30 mouse cellular contexts compared by ENCODE assay signal in genomic region chr1:177753496-177753895, GRCm38 (mm10). TPM values are rescaled to one million over a fixed set of nuclear protein-coding genes. Genes with fewer than 3 reads are reported as not detected.
DNase-seq lines count a peak whose midpoint lies in the region; ATAC-seq and TF ChIP-seq lines count a peak whose summit lies in the region.
"Had no signal": no experiment of that assay in that cellular context is flagged by ENCODE, and none has a peak within 500 bp of the region (broad histone marks: within the 10 kb centered on the region; RNA-seq: fewer than 3 reads in every experiment).

No protein-coding gene starts in this region.

- H3K27me3 ChIP-seq in midbrain, embryonic 11.5 days (ENCODE audit: control insufficient read depth, insufficient read depth, low read length): no peaks in the 10 kb centered on the region
- no peaks in the 10 kb centered on the region for H3K27me3 ChIP-seq in midbrain, embryonic 15.5 days (replicated peaks)
- H3K27me3 ChIP-seq in forebrain, embryonic 13.5 days: no peaks in the 10 kb centered on the region
- H3K27me3 ChIP-seq in intestine, postnatal 0 days (replicated peaks; ENCODE audit: control insufficient read depth, insufficient read depth, low read length): no peaks in the 10 kb centered on the region
- H3K27me3 ChIP-seq: CH12.LX; embryonic facial prominence, embryonic 13.5 days; embryonic facial prominence, embryonic 15.5 days; forebrain, embryonic 12.5 days; forebrain, embryonic 15.5 days had no signal

- no peak overlapping the region for H3K9ac ChIP-seq in midbrain, embryonic 11.5 days (ENCODE audit: low read length)
- no peak overlapping the region for H3K9ac ChIP-seq in midbrain, embryonic 15.5 days
- no peak overlapping the region for H3K9ac ChIP-seq in ES-E14 (ENCODE audit: insufficient read depth, low read depth, low read length, poor library complexity, severe bottlenecking)
- no peak overlapping the region for H3K9ac ChIP-seq in forebrain, embryonic 13.5 days
- no peak overlapping the region for H3K9ac ChIP-seq in intestine, postnatal 0 days (ENCODE audit: low read depth, low read length)
- H3K9ac ChIP-seq: embryonic facial prominence, embryonic 13.5 days; embryonic facial prominence, embryonic 15.5 days; forebrain, embryonic 12.5 days; forebrain, embryonic 15.5 days; forebrain, postnatal 0 days had no signal

- in situ Hi-C loops in ES-E14 (cut with MboI; ENCODE audit: low sequenced_read_pairs in 2 of 2, unreplicated experiment in 2 of 2): no loop called here

- H3K27ac ChIP-seq in midbrain, embryonic 11.5 days (ENCODE audit: low read depth, low read length): no peak overlapping the region
- H3K27ac ChIP-seq in midbrain, embryonic 15.5 days: no peak overlapping the region
- H3K27ac ChIP-seq in ES-E14 (ENCODE audit: insufficient read depth, low read depth, low read length, poor library complexity, severe bottlenecking): no peak overlapping the region
- H3K27ac ChIP-seq in forebrain, embryonic 13.5 days: no peak overlapping the region
- no peak overlapping the region for H3K27ac ChIP-seq in intestine, postnatal 0 days (ENCODE audit: low read depth, low read length)
- H3K27ac ChIP-seq: embryonic facial prominence, embryonic 13.5 days; embryonic facial prominence, embryonic 15.5 days; forebrain, embryonic 10.5 days; forebrain, embryonic 12.5 days; forebrain, embryonic 15.5 days had no signal

- ATAC-seq in midbrain, embryonic 11.5 days (ENCODE audit: low FRiP score): no peak
- ATAC-seq in midbrain, embryonic 15.5 days (replicated peaks): no peak
- ATAC-seq in forebrain, embryonic 13.5 days: no peak
- ATAC-seq in intestine, postnatal 0 days: no peak
- ATAC-seq: CD4-positive, CD25-positive, alpha-beta regulatory T cell, adult 4 months; forebrain, embryonic 15.5 days; forebrain, postnatal 0 days had no signal

- DNase-seq in midbrain, embryonic 11.5 days (ENCODE audit: low spot score, missing footprints): peak; percentile 75
- DNase-seq in ES-E14 (ENCODE audit: low read depth, low spot score) (peak; percentile 37), ZHBTc4 (ENCODE audit: low read depth, low spot score) (peak; percentile 81)
- DNase-seq: adrenal gland, adult 2 months; adrenal gland, postnatal 10 days; adrenal gland, postnatal 25 days; B cell, adult 2 months; cerebellum, adult 11 months; cerebellum, adult 18-20 months; cerebellum, adult 8-10 months; cerebellum, adult 9-11 months; cerebellum, postnatal 14 days; cerebellum, postnatal 36 days; forebrain, postnatal 0 days had no signal

- no peak overlapping the region for H3K4me2 ChIP-seq in midbrain, embryonic 11.5 days
- H3K4me2 ChIP-seq in midbrain, embryonic 15.5 days: no peak overlapping the region
- no peak overlapping the region for H3K4me2 ChIP-seq in forebrain, embryonic 13.5 days
- no peak overlapping the region for H3K4me2 ChIP-seq in intestine, postnatal 0 days (replicated peaks; ENCODE audit: low read depth)
- H3K4me2 ChIP-seq: embryonic facial prominence, embryonic 13.5 days; embryonic facial prominence, embryonic 15.5 days; forebrain, embryonic 12.5 days; forebrain, embryonic 15.5 days had no signal

- H3K9me3 ChIP-seq in midbrain, embryonic 11.5 days (ENCODE audit: control insufficient read depth, low read length): peaks cover 3% of the 10 kb centered on the region
- peaks cover 8% of the 10 kb centered on the region; the same call in 1 of the 2 replicates for H3K9me3 ChIP-seq in midbrain, embryonic 15.5 days
- peaks cover 7% of the 10 kb centered on the region for H3K9me3 ChIP-seq in ES-E14 (ENCODE audit: control insufficient read depth, insufficient read depth, low read depth, low read length)
- H3K9me3 ChIP-seq in forebrain, embryonic 13.5 days (replicated peaks): peaks cover 24% of the 10 kb centered on the region
- H3K9me3 ChIP-seq in intestine, postnatal 0 days (ENCODE audit: control insufficient read depth): peaks cover 20% of the 10 kb centered on the region

- no peak overlapping the region for H3K4me3 ChIP-seq in midbrain, embryonic 11.5 days (ENCODE audit: low read depth, low read length)
- H3K4me3 ChIP-seq in midbrain, embryonic 15.5 days: no peak overlapping the region
- H3K4me3 ChIP-seq in ES-E14 (ENCODE audit: insufficient read depth in 1 of 2, low read depth in 1 of 2, low read length in 2 of 2, poor library complexity in 1 of 2, severe bottlenecking in 1 of 2): no peak overlapping the region
- H3K4me3 ChIP-seq in forebrain, embryonic 13.5 days: no peak overlapping the region
- no peak overlapping the region for H3K4me3 ChIP-seq in intestine, postnatal 0 days (ENCODE audit: low read depth, low read length)
- H3K4me3 ChIP-seq: embryonic facial prominence, embryonic 13.5 days; embryonic facial prominence, embryonic 15.5 days; erythroblast, embryonic 14.5 days; forebrain, embryonic 10.5 days; forebrain, embryonic 12.5 days; forebrain, embryonic 15.5 days had no signal

- no peaks in the 10 kb centered on the region for H3K4me1 ChIP-seq in midbrain, embryonic 11.5 days (ENCODE audit: control insufficient read depth, insufficient read depth, low read length)
- H3K4me1 ChIP-seq in midbrain, embryonic 15.5 days: no peaks in the 10 kb centered on the region
- H3K4me1 ChIP-seq in ES-E14 (ENCODE audit: control insufficient read depth in 2 of 2, insufficient read depth in 2 of 2, low read length in 2 of 2, poor library complexity in 1 of 2): no peaks in the 10 kb centered on the region; a peak in 1 of 4 replicates
- H3K4me1 ChIP-seq in forebrain, embryonic 13.5 days: no peaks in the 10 kb centered on the region
- H3K4me1 ChIP-seq in intestine, postnatal 0 days (replicated peaks; ENCODE audit: control insufficient read depth, insufficient read depth, low read length): no peaks in the 10 kb centered on the region
- H3K4me1 ChIP-seq: embryonic facial prominence, embryonic 15.5 days; forebrain, embryonic 10.5 days; forebrain, embryonic 12.5 days; forebrain, embryonic 15.5 days had no signal

- 73% methylated on average over 1 of the region's 1 CpGs for WGBS in midbrain, embryonic 11.5 days
- 64% methylated on average over 1 of the region's 1 CpGs for WGBS in midbrain, embryonic 15.5 days
- WGBS in forebrain, embryonic 13.5 days: 56% methylated on average over 1 of the region's 1 CpGs
- WGBS in intestine, postnatal 0 days: 56% methylated on average over 1 of the region's 1 CpGs

- H3K36me3 ChIP-seq in midbrain, embryonic 11.5 days (ENCODE audit: control insufficient read depth, insufficient read depth, low read length): no peaks in the 10 kb centered on the region
- H3K36me3 ChIP-seq in midbrain, embryonic 15.5 days (replicated peaks): no peaks in the 10 kb centered on the region
- H3K36me3 ChIP-seq in ES-E14 (ENCODE audit: control insufficient read depth, insufficient read depth, low read length, poor library complexity, severe bottlenecking): peaks cover 2% of the 10 kb centered on the region
- H3K36me3 ChIP-seq in forebrain, embryonic 13.5 days (ENCODE audit: poor library complexity, severe bottlenecking): peaks cover 8% of the 10 kb centered on the region; the same call in 1 of the 2 replicates
- no peaks in the 10 kb centered on the region; the same call in 1 of the 2 replicates for H3K36me3 ChIP-seq in intestine, postnatal 0 days (ENCODE audit: control insufficient read depth, insufficient read depth)
- H3K36me3 ChIP-seq: embryonic facial prominence, embryonic 13.5 days; embryonic facial prominence, embryonic 15.5 days; forebrain, embryonic 15.5 days had no signal

- no peak for TF ChIP-seq CTCF in intestine, postnatal 0 days (IDR thresholded peaks at IDR 0.05; ENCODE audit: low read depth)

TF ChIP-seq in ES-E14, 5 proteins besides CTCF, POLR2A, EP300 and RAD21:
- TF ChIP-seq HCFC1 (IDR thresholded peaks at IDR 0.05; ENCODE audit: borderline replicate concordance, insufficient read depth, low read length) (no peak), ZC3H11A (IDR thresholded peaks at IDR 0.05; ENCODE audit: borderline replicate concordance, low read depth, low read length) (no peak), ZNF384 (IDR thresholded peaks at IDR 0.05; ENCODE audit: low read depth, low read length) (no peak), CHD2 (IDR thresholded peaks at IDR 0.05; ENCODE audit: low read depth, low read length) (no peak), MAFK (IDR thresholded peaks at IDR 0.05; ENCODE audit: insufficient read depth, low read depth, low read length) (no peak)

RNA-seq across cellular contexts. Expression of gene 1700016C15Rik, which starts 23.9 kb away (rescaled TPM):
- not detected in 2 replicates for polyA plus RNA-seq in midbrain, embryonic 11.5 days (2014; fragmentation: Nextera tagmentation; extraction: Ambion mirVana)
- not detected in 2 replicates for polyA plus RNA-seq in midbrain, embryonic 15.5 days (2015; fragmentation: Nextera tagmentation; extraction: Ambion mirVana)
- not detected in 2 replicates for total RNA-seq in ES-E14 (2012; rRNA removed)
- polyA plus RNA-seq in forebrain, embryonic 13.5 days (2015; fragmentation: Nextera tagmentation; extraction: Ambion mirVana): not detected in 2 replicates
- polyA plus RNA-seq in intestine, postnatal 0 days (2015; fragmentation: Nextera tagmentation; extraction: Ambion mirVana): 11.6 and 13.6 TPM in 2 replicates
- total RNA-seq: adrenal gland, adult 2 months; adrenal gland, postnatal 10 days; adrenal gland, postnatal 25 days; adrenal gland, postnatal 4 days; CH12.LX; common myeloid progenitor, adult 5-6 weeks; forebrain, postnatal 0 days; MEL had no signal
- polyA plus RNA-seq: adrenal gland, adult 2 months; brain, embryonic 14.5 days; CD4-positive, CD25-positive, alpha-beta regulatory T cell, adult 4 months; embryonic facial prominence, embryonic 11.5 days; embryonic facial prominence, embryonic 13.5 days; erythroblast, embryonic 14.5 days; forebrain, embryonic 10.5 days; forebrain, embryonic 12.5 days; forebrain, embryonic 15.5 days had no signal

RNA-seq across cellular contexts. Expression of gene Adss, which starts 42.8 kb away (rescaled TPM):
- polyA plus RNA-seq in midbrain, embryonic 11.5 days (2014; fragmentation: Nextera tagmentation; extraction: Ambion mirVana): 62.4 and 71.5 TPM in 2 replicates
- 49.6 and 49.7 TPM in 2 replicates for polyA plus RNA-seq in midbrain, embryonic 15.5 days (2015; fragmentation: Nextera tagmentation; extraction: Ambion mirVana)
- 63.7 and 96.9 TPM in 2 replicates for total RNA-seq in ES-E14 (2012; rRNA removed)
- polyA plus RNA-seq in forebrain, embryonic 13.5 days (2015; fragmentation: Nextera tagmentation; extraction: Ambion mirVana): 43.9 and 45.6 TPM in 2 replicates
- 26.2 and 28.5 TPM in 2 replicates for polyA plus RNA-seq in intestine, postnatal 0 days (2015; fragmentation: Nextera tagmentation; extraction: Ambion mirVana)

Comparison
In these comparisons a context has a peak if more than half of its experiments do, and no peak if none do; other contexts are left out.
1. RNA of gene 1700016C15Rik, which starts 23.9 kb away (polyA plus RNA-seq): 11.6 to 13.6 TPM in intestine, postnatal 0 days; not detected in midbrain, embryonic 15.5 days, not detected in midbrain, embryonic 11.5 days and not detected in forebrain, embryonic 13.5 days; every median in the first group is over 10 times any median in the second.
2. Peak in every context shown above with its lines, with median percentiles within 50 percentile points of each other: DNase-seq.